Mouse (Mus musculus): Measurements from ENCODE around the gene Rps6kb2.
A peak's percentile ranks its signal among the peaks of the same experiment; 100 is the strongest.
"Not testable (repeated sequence)": the region's sequence is repeated elsewhere in the genome, so short reads cannot be mapped to it uniquely, and the experiment has no call there.

Gene Rps6kb2

GRCm38 (mm10) chr19:4142416-4143173 lies 20.6 kb downstream of the Rps6kb2 start:
- DNase-seq (ENCODE audit: low spot score in 2 of 2), result no peak

- no peak for DNase-seq (ENCODE audit: low spot score in 2 of 2)
These were observed 23.0 kb downstream of the Rps6kb2 start for GRCm38 (mm10) chr19:4140147-4140546.

- no peak for DNase-seq (ENCODE audit: low spot score in 2 of 2)
These were observed 23.7 kb downstream of the Rps6kb2 start, which contains the start of gene Gpr152 for GRCm38 (mm10) chr19:4139446-4139845. Gene Gpr152, plus strand, starts transcription at chr19:4139787.

- no peak for DNase-seq (ENCODE audit: low spot score in 2 of 2)
These were observed 25.2 kb downstream of the Rps6kb2 start for GRCm38 (mm10) chr19:4137913-4138312.

GRCm38 (mm10) chr19:4136463-4136862 lies 26.7 kb downstream of the Rps6kb2 start:
- DNase-seq (ENCODE audit: low spot score in 2 of 2), result no peak

- not testable (repeated sequence) for DNase-seq (ENCODE audit: low spot score in 2 of 2)
These were observed 27.2 kb downstream of the Rps6kb2 start for GRCm38 (mm10) chr19:4135963-4136345.

GRCm38 (mm10) chr19:4135229-4135962 lies 27.8 kb downstream of the Rps6kb2 start:
- not testable (repeated sequence) for DNase-seq (ENCODE audit: low spot score in 2 of 2)

- DNase-seq (ENCODE audit: low spot score in 2 of 2), result no peak
These were observed 28.8 kb downstream of the Rps6kb2 start for GRCm38 (mm10) chr19:4134354-4134753.

- DNase-seq (ENCODE audit: low spot score in 2 of 2), result no peak
These were observed 31.4 kb downstream of the Rps6kb2 start for GRCm38 (mm10) chr19:4131768-4132167.

- no peak for DNase-seq (ENCODE audit: low spot score in 2 of 2)
These were observed 32.1 kb downstream of the Rps6kb2 start for GRCm38 (mm10) chr19:4131075-4131474.

GRCm38 (mm10) chr19:4130106-4130505 lies 33.0 kb downstream of the Rps6kb2 start:
- DNase-seq (ENCODE audit: low spot score in 2 of 2), result no peak

GRCm38 (mm10) chr19:4129462-4129861 lies 33.7 kb downstream of the Rps6kb2 start:
- no peak for DNase-seq (ENCODE audit: low spot score in 2 of 2)

GRCm38 (mm10) chr19:4126759-4127495 lies 36.2 kb downstream of the Rps6kb2 start:
- DNase-seq (ENCODE audit: low spot score in 2 of 2), result no peak

GRCm38 (mm10) chr19:4125741-4126696 lies 37.1 kb downstream of the Rps6kb2 start, which contains the start of gene Aip:
Gene Aip, minus strand, starts transcription at chr19:4125858.
- DNase-seq (ENCODE audit: low spot score in 2 of 2), result peak; percentile 95 to 97

GRCm38 (mm10) chr19:4125268-4125667 lies 37.9 kb downstream of the Rps6kb2 start:
- DNase-seq (ENCODE audit: low spot score in 2 of 2), result not testable (repeated sequence)

- no peak for DNase-seq (ENCODE audit: low spot score in 2 of 2)
These were observed 38.7 kb downstream of the Rps6kb2 start for GRCm38 (mm10) chr19:4124432-4124831.

- DNase-seq (ENCODE audit: low spot score in 2 of 2), result no peak
These were observed 40.5 kb downstream of the Rps6kb2 start for GRCm38 (mm10) chr19:4122411-4123370.

GRCm38 (mm10) chr19:4121896-4122295 lies 41.3 kb downstream of the Rps6kb2 start:
- not testable (repeated sequence) for DNase-seq (ENCODE audit: low spot score in 2 of 2)

- peak; percentile 96 to 97 for DNase-seq (ENCODE audit: low spot score in 2 of 2)
These were observed 41.9 kb downstream of the Rps6kb2 start for GRCm38 (mm10) chr19:4121097-4121805.

All from frontal cortex, postnatal 14 days (tissue).